Mouse (Mus musculus) neural tube, embryonic 14.5 days (tissue): ENCODE measurements around the gene Slc9a2. TPM values are rescaled to one million over a fixed set of nuclear protein-coding genes. Genes with fewer than 3 reads are reported as not detected.

Experiments
- ATAC-seq: fragments of 200-750 bp; cut with Nextera tagmentation; 2 replicates; pipeline ENCODE4 v1.8.0; 2017; ENCODE audit warnings: low read depth, mild to moderate bottlenecking, moderate TSS enrichment, moderate library complexity
- H3K27ac ChIP-seq: fragments of 300-500 bp; sonication (generic); 2 replicates; pipeline ENCODE4 v1.5.1; 2014; ENCODE audit warnings: low read depth, mild to moderate bottlenecking, control low read depth, low read length, moderate library complexity, mixed read lengths
- H3K27me3 ChIP-seq: fragments of 300-500 bp; sonication (generic); 2 replicates; pipeline ENCODE4 v1.6.1; 2014; ENCODE audit warnings: low read length; ENCODE audit not compliant: control insufficient read depth, insufficient read depth
- H3K36me3 ChIP-seq: fragments of 300-500 bp; sonication (generic); 2 replicates; pipeline ENCODE4 v1.6.1; 2014; ENCODE audit warnings: low read length, mixed read lengths; ENCODE audit not compliant: control insufficient read depth, insufficient read depth
- H3K4me1 ChIP-seq: fragments of 300-500 bp; sonication (generic); 2 replicates; pipeline ENCODE4 v1.6.1; 2014; ENCODE audit warnings: low read length; ENCODE audit not compliant: control insufficient read depth, insufficient read depth
- H3K4me2 ChIP-seq: fragments of 300-500 bp; sonication (generic); 2 replicates; pipeline ENCODE4 v1.6.1; 2014; ENCODE audit warnings: mild to moderate bottlenecking, low read depth, low read length, control low read depth
- H3K4me3 ChIP-seq: fragments of 300-500 bp; sonication (generic); 2 replicates; pipeline ENCODE4 v1.5.1; 2014; ENCODE audit warnings: low read depth, low read length, control low read depth, mixed read lengths
- H3K9ac ChIP-seq: fragments of 300-500 bp; sonication (generic); replicated peaks from 2 replicates; pipeline ENCODE4 v1.6.1; 2014; ENCODE audit warnings: low read depth, mild to moderate bottlenecking, control low read depth, low read length, mixed read lengths
- H3K9me3 ChIP-seq: fragments of 300-500 bp; sonication (generic); 2 replicates; pipeline ENCODE4 v1.6.1; 2016; ENCODE audit warnings: low read length; ENCODE audit not compliant: control insufficient read depth
- WGBS: fragments of 180-500 bp; shearing (Covaris S2); extraction: QIAGEN DNeasy Blood & Tissue Kit; methylation state at CpG from one replicate; pipeline ENCODE4 v1.1.7; 2014; 5-methylcytosine and 5-hydroxymethylcytosine counted together
- polyA plus RNA-seq: library from polyadenylated mRNA; unstranded; fragments of >200 nt; fragmentation: Nextera tagmentation; extraction: Ambion mirVana; gene quantifications from 2 replicates; pipeline ENCODE4 v1.2.1, GENCODE M21; 2014

Gene Slc9a2
- polyA plus RNA-seq, result 0.15 and 0.16 TPM in 2 replicates

GRCm38 (mm10) chr1:40680067-40680867 is at the start of gene Slc9a2:
TSS of gene Slc9a2 (plus strand) at chr1:40680574.
- ATAC-seq, result no peak
- no peaks in the 10 kb centered on the region for H3K36me3 ChIP-seq
- H3K4me2 ChIP-seq, result peak within 1 kb of the TSS; percentile 99
- no peak within 1 kb of the TSS for H3K27ac ChIP-seq
- no peaks in the 10 kb centered on the region for H3K9me3 ChIP-seq
- H3K4me3 ChIP-seq, result peak within 1 kb of the TSS; percentile 58
- peak within 1 kb of the TSS; percentile 33 for H3K9ac ChIP-seq
- WGBS, result 2% methylated on average over 25 of the region's 25 CpGs
- peaks cover 26% of the 10 kb centered on the region for H3K27me3 ChIP-seq
- peaks cover 4% of the 10 kb centered on the region; the same call in 1 of the 2 replicates for H3K4me1 ChIP-seq

- H3K9ac ChIP-seq, result no peak overlapping the region
- no peak overlapping the region for H3K4me3 ChIP-seq
- no peaks in the 10 kb centered on the region for H3K9me3 ChIP-seq
- WGBS, result 73% methylated on average over 2 of the region's 2 CpGs
- no peak overlapping the region for H3K27ac ChIP-seq
- no peaks in the 10 kb centered on the region for H3K27me3 ChIP-seq
- H3K4me1 ChIP-seq, result no peaks in the 10 kb centered on the region
- no peak for ATAC-seq
- H3K36me3 ChIP-seq, result no peaks in the 10 kb centered on the region
- H3K4me2 ChIP-seq, result no peak overlapping the region
Measured at GRCm38 (mm10) chr1:40632407-40633062, 47.8 kb upstream of the Slc9a2 start.

GRCm38 (mm10) chr1:40634608-40635007 is 45.8 kb upstream of the Slc9a2 start:
- no peaks in the 10 kb centered on the region for H3K27me3 ChIP-seq
- no peak overlapping the region for H3K4me2 ChIP-seq
- H3K9me3 ChIP-seq, result no peaks in the 10 kb centered on the region
- WGBS, result 76% methylated on average over 4 of the region's 4 CpGs
- no peaks in the 10 kb centered on the region for H3K36me3 ChIP-seq
- H3K4me3 ChIP-seq, result no peak overlapping the region
- H3K27ac ChIP-seq, result no peak overlapping the region
- H3K4me1 ChIP-seq, result no peaks in the 10 kb centered on the region
- no peak overlapping the region for H3K9ac ChIP-seq
- no peak for ATAC-seq

GRCm38 (mm10) chr1:40648234-40648633 is 32.1 kb upstream of the Slc9a2 start:
- no peaks in the 10 kb centered on the region for H3K27me3 ChIP-seq
- H3K27ac ChIP-seq, result no peak overlapping the region
- H3K36me3 ChIP-seq, result no peaks in the 10 kb centered on the region
- H3K9me3 ChIP-seq, result no peaks in the 10 kb centered on the region
- no peak overlapping the region for H3K4me3 ChIP-seq
- no peak for ATAC-seq
- no peak overlapping the region for H3K9ac ChIP-seq
- no peak overlapping the region for H3K4me2 ChIP-seq
- 71% methylated on average over 2 of the region's 2 CpGs for WGBS
- no peaks in the 10 kb centered on the region for H3K4me1 ChIP-seq

- ATAC-seq, result no peak
- no peaks in the 10 kb centered on the region for H3K9me3 ChIP-seq
- H3K4me1 ChIP-seq, result no peaks in the 10 kb centered on the region
- no peak overlapping the region for H3K4me3 ChIP-seq
- H3K4me2 ChIP-seq, result no peak overlapping the region
- no peaks in the 10 kb centered on the region for H3K36me3 ChIP-seq
- no peaks in the 10 kb centered on the region for H3K27me3 ChIP-seq
- WGBS, result 70% methylated on average over 6 of the region's 6 CpGs
- no peak overlapping the region for H3K9ac ChIP-seq
- no peak overlapping the region for H3K27ac ChIP-seq
Measured at GRCm38 (mm10) chr1:40650803-40651497, 29.4 kb upstream of the Slc9a2 start.

GRCm38 (mm10) chr1:40657035-40657434 is 23.3 kb upstream of the Slc9a2 start:
- H3K4me2 ChIP-seq, result no peak overlapping the region
- no peak overlapping the region for H3K27ac ChIP-seq

GRCm38 (mm10) chr1:40657978-40658496 is 22.3 kb upstream of the Slc9a2 start:
- ATAC-seq, result no peak
- Histone ChIP-seq H3K27ac (no peak overlapping the region), H3K4me1 (no peaks in the 10 kb centered on the region), H3K36me3 (no peaks in the 10 kb centered on the region), H3K4me3 (no peak overlapping the region), H3K9me3 (no peaks in the 10 kb centered on the region), H3K27me3 (no peaks in the 10 kb centered on the region), H3K9ac (no peak overlapping the region), H3K4me2 (no peak overlapping the region)
- WGBS, result 62% methylated on average over 8 of the region's 8 CpGs

More at GRCm38 (mm10) chr1:40657035-40657434, 23.3 kb upstream of the Slc9a2 start:
- ATAC-seq, result no peak
- no peaks in the 10 kb centered on the region for H3K27me3 ChIP-seq
- no peak overlapping the region for H3K4me3 ChIP-seq
- H3K36me3 ChIP-seq, result no peaks in the 10 kb centered on the region
- no peaks in the 10 kb centered on the region for H3K4me1 ChIP-seq
- no peak overlapping the region for H3K9ac ChIP-seq
- H3K9me3 ChIP-seq, result no peaks in the 10 kb centered on the region
- WGBS, result 87% methylated on average over 4 of the region's 4 CpGs

GRCm38 (mm10) chr1:40659017-40659416 is 21.4 kb upstream of the Slc9a2 start:
- WGBS, result 70% methylated on average over 12 of the region's 12 CpGs

More at GRCm38 (mm10) chr1:40659017-40659416, 21.4 kb upstream of the Slc9a2 start:
- Histone ChIP-seq H3K4me2 (no peak overlapping the region), H3K36me3 (no peaks in the 10 kb centered on the region), H3K4me3 (no peak overlapping the region), H3K9ac (no peak overlapping the region), H3K27me3 (no peaks in the 10 kb centered on the region), H3K27ac (no peak overlapping the region), H3K9me3 (no peaks in the 10 kb centered on the region), H3K4me1 (no peaks in the 10 kb centered on the region)
- no peak for ATAC-seq
